ENCODE assay signal across 10 mouse cellular contexts in the genomic region with DNA sequence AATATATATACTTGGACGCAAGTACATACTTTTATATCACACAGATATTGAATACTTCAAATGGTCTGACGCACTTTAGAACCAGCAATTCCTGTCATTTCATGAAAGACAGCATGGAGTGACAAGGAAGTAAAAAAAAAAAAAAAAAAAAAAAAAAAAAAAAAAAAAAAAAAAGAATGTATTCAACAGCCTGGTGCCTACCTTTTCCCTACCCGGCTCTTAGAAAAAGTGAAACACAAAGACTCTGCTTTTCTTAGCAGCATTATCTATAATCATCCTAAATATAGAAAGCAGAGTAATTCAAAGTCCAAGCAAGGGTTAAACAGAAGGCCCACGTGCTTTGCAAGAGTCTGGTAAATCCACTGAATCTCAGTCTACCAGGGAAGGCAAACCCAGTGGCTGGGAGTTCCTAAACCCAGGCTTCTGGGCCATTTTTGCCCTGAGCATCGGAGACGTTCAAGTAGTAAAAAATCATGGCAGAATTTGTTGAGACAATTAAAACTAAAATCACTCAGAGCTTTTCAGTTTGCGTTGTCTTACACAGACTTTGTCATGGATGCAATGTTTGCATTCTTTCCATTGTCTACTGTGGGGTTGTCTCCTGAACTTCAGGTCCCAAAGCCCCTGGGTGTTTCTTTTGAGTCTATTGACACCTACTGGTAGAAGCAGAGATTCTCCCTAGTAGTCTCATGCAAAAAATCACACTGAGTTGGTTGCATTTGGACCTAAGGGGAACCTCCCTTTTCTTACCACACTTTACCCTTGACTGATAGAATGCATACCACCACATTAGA.
DNase-seq lines count a peak whose midpoint lies in the region; ATAC-seq and TF ChIP-seq lines count a peak whose summit lies in the region.
"Had no signal": no experiment of that assay in that cellular context is flagged by ENCODE, and none has a peak within 500 bp of the region (broad histone marks: within the 10 kb centered on the region; RNA-seq: fewer than 3 reads in every experiment).

No protein-coding gene starts in this region.

- no peak overlapping the region for H3K27ac ChIP-seq in heart, postnatal 0 days (ENCODE audit: low read depth)
- H3K27ac ChIP-seq in heart, embryonic 10.5 days = no peak overlapping the region
- H3K27ac ChIP-seq in neural tube, embryonic 11.5 days (ENCODE audit: low read depth, low read length) = no peak overlapping the region
- H3K27ac ChIP-seq: stomach, embryonic 15.5 days had no signal

- no peak for TF ChIP-seq EP300 in heart, postnatal 0 days (IDR thresholded peaks at IDR 0.05; ENCODE audit: low read depth)

- TF ChIP-seq CTCF in heart, postnatal 0 days (IDR thresholded peaks at IDR 0.05; ENCODE audit: low read depth) = peak; percentile 28; the same call in 1 of the 2 replicates

- H3K9me3 ChIP-seq in heart, postnatal 0 days (replicated peaks; ENCODE audit: control insufficient read depth, low read length) = no peaks in the 10 kb centered on the region
- no peaks in the 10 kb centered on the region for H3K9me3 ChIP-seq in heart, embryonic 10.5 days
- H3K9me3 ChIP-seq in neural tube, embryonic 11.5 days (ENCODE audit: control insufficient read depth, low read length) = no peaks in the 10 kb centered on the region
- H3K9me3 ChIP-seq: stomach, embryonic 15.5 days had no signal

- ATAC-seq in heart, postnatal 0 days (ENCODE audit: insufficient read depth, low read depth) = no peak
- ATAC-seq in neural tube, embryonic 11.5 days (ENCODE audit: insufficient read depth, low FRiP score, low TSS enrichment) = peak; percentile 64; the same call in 1 of the 2 replicates
- ATAC-seq: CD4-positive, CD25-positive, alpha-beta regulatory T cell, adult 4 months had no signal

- no peak overlapping the region for H3K4me2 ChIP-seq in heart, postnatal 0 days (ENCODE audit: low read depth, low read length)
- no peak overlapping the region for H3K4me2 ChIP-seq in neural tube, embryonic 11.5 days (ENCODE audit: low read depth)
- H3K4me2 ChIP-seq: stomach, embryonic 15.5 days had no signal

- H3K9ac ChIP-seq in heart, postnatal 0 days (replicated peaks; ENCODE audit: low read depth, low read length) = no peak overlapping the region
- no peak overlapping the region for H3K9ac ChIP-seq in neural tube, embryonic 11.5 days (ENCODE audit: low read length)
- H3K9ac ChIP-seq: stomach, embryonic 15.5 days had no signal

- H3K4me3 ChIP-seq in heart, postnatal 0 days (ENCODE audit: low read depth, low read length) = no peak overlapping the region
- H3K4me3 ChIP-seq in heart, embryonic 10.5 days = no peak overlapping the region
- no peak overlapping the region for H3K4me3 ChIP-seq in neural tube, embryonic 11.5 days (ENCODE audit: low read depth, low read length)
- H3K4me3 ChIP-seq: stomach, embryonic 15.5 days had no signal

- no peaks in the 10 kb centered on the region for H3K4me1 ChIP-seq in heart, postnatal 0 days (ENCODE audit: control insufficient read depth, insufficient read depth)
- H3K4me1 ChIP-seq in heart, embryonic 10.5 days = no peaks in the 10 kb centered on the region
- H3K4me1 ChIP-seq in neural tube, embryonic 11.5 days (ENCODE audit: control insufficient read depth, insufficient read depth, low read length) = no peaks in the 10 kb centered on the region
- H3K4me1 ChIP-seq: stomach, embryonic 15.5 days had no signal

- 47% methylated on average over 7 of the region's 7 CpGs for WGBS in heart, postnatal 0 days
- 57% methylated on average over 7 of the region's 7 CpGs for WGBS in heart, embryonic 10.5 days
- 53% methylated on average over 7 of the region's 7 CpGs for WGBS in neural tube, embryonic 11.5 days

- H3K27me3 ChIP-seq in heart, postnatal 0 days (ENCODE audit: control insufficient read depth, insufficient read depth, low read length) = no peaks in the 10 kb centered on the region
- no peaks in the 10 kb centered on the region for H3K27me3 ChIP-seq in heart, embryonic 10.5 days (ENCODE audit: insufficient read depth, poor library complexity, severe bottlenecking)
- no peaks in the 10 kb centered on the region for H3K27me3 ChIP-seq in neural tube, embryonic 11.5 days (ENCODE audit: control insufficient read depth, insufficient read depth, low read length)
- H3K27me3 ChIP-seq: stomach, embryonic 15.5 days had no signal

- H3K36me3 ChIP-seq in heart, postnatal 0 days (replicated peaks; ENCODE audit: control insufficient read depth, insufficient read depth, low read length) = no peaks in the 10 kb centered on the region
- no peaks in the 10 kb centered on the region for H3K36me3 ChIP-seq in heart, embryonic 10.5 days
- H3K36me3 ChIP-seq in neural tube, embryonic 11.5 days (ENCODE audit: control insufficient read depth, insufficient read depth, low read length) = no peaks in the 10 kb centered on the region
- H3K36me3 ChIP-seq: stomach, embryonic 15.5 days had no signal

- no peak for DNase-seq in heart, postnatal 0 days (ENCODE audit: low spot score)
- DNase-seq in heart, embryonic 10.5 days (ENCODE audit: low spot score) = no peak
- DNase-seq in adipocyte (ENCODE audit: low spot score) = peak; percentile 29
- DNase-seq in forelimb bud, embryonic 11.5 days (ENCODE audit: low read depth, low spot score) = peak; percentile 40
- peak; percentile 45 for DNase-seq in neural tube, embryonic 11.5 days (ENCODE audit: low spot score)
- no peak for DNase-seq in right cerebral cortex, adult 2 months (ENCODE audit: low spot score in 2 of 2)
- no peak for DNase-seq in ovary, postnatal 10 days (ENCODE audit: low spot score)
- no peak for DNase-seq in lung, postnatal 14 days

Comparison
In these comparisons a context has a peak if more than half of its experiments do, and no peak if none do; other contexts are left out.
1. DNase-seq: peak in adipocyte (single experiment), forelimb bud, embryonic 11.5 days (single experiment) and neural tube, embryonic 11.5 days (single experiment); none in heart, postnatal 0 days (single experiment), heart, embryonic 10.5 days (single experiment), right cerebral cortex, adult 2 months (0 of 2), ovary, postnatal 10 days (single experiment) and lung, postnatal 14 days (single experiment).